Mouse (Mus musculus) kidney, embryonic 14.5 days (tissue): Measurements from ENCODE around the gene Rplp2. TPM values are rescaled to one million over a fixed set of nuclear protein-coding genes. Genes with fewer than 3 reads are reported as not detected.

ENCODE experiments used
- ATAC-seq: fragments of 200-750 bp; cut with Nextera tagmentation; 2 replicates; pipeline ENCODE4 v1.8.0; 2017; ENCODE audit warnings: moderate number of reproducible peaks, mild to moderate bottlenecking, moderate TSS enrichment, moderate library complexity; ENCODE audit not compliant: low FRiP score, low TSS enrichment
- H3K27ac ChIP-seq: fragments of 300-500 bp; sonication (generic); 2 replicates; pipeline ENCODE4 v1.5.1; 2014; ENCODE audit warnings: low read depth, mild to moderate bottlenecking, low read length, moderate library complexity, mixed read lengths
- H3K27me3 ChIP-seq: fragments of 300-500 bp; sonication (generic); 2 replicates; pipeline ENCODE4 v1.6.1; 2014; ENCODE audit warnings: mild to moderate bottlenecking, low read length; ENCODE audit not compliant: control insufficient read depth, insufficient read depth
- H3K36me3 ChIP-seq: fragments of 300-500 bp; sonication (generic); 2 replicates; pipeline ENCODE4 v1.6.1; 2014; ENCODE audit warnings: low read length, mixed read lengths; ENCODE audit not compliant: control insufficient read depth, insufficient read depth
- H3K4me1 ChIP-seq: fragments of 300-500 bp; sonication (generic); 2 replicates; pipeline ENCODE4 v1.6.1; 2014; ENCODE audit warnings: low read length, mixed read lengths; ENCODE audit not compliant: control insufficient read depth, insufficient read depth
- H3K4me2 ChIP-seq: fragments of 300-500 bp; sonication (generic); replicated peaks from 2 replicates; pipeline ENCODE4 v1.6.1; 2014; ENCODE audit warnings: low read depth, mild to moderate bottlenecking, low read length
- H3K4me3 ChIP-seq: fragments of 300-500 bp; sonication (generic); 2 replicates; pipeline ENCODE4 v1.5.1; 2014; ENCODE audit warnings: mild to moderate bottlenecking, low read length
- H3K9ac ChIP-seq: fragments of 300-500 bp; sonication (generic); 2 replicates; pipeline ENCODE4 v1.6.1; 2014; ENCODE audit warnings: low read depth, mild to moderate bottlenecking, low read length, moderate library complexity
- H3K9me3 ChIP-seq: fragments of 300-500 bp; sonication (generic); 2 replicates; pipeline ENCODE4 v1.6.1; 2016; ENCODE audit warnings: low read length; ENCODE audit not compliant: control insufficient read depth
- WGBS: fragments of 180-500 bp; shearing (Covaris S2); extraction: QIAGEN DNeasy Blood & Tissue Kit; methylation state at CpG from one replicate; pipeline ENCODE4 v1.1.7; 2014; 5-methylcytosine and 5-hydroxymethylcytosine counted together
- polyA plus RNA-seq: library from polyadenylated mRNA; unstranded; fragments of >200 nt; fragmentation: Nextera tagmentation; extraction: Ambion mirVana; gene quantifications from 2 replicates; pipeline ENCODE4 v1.2.1, GENCODE M21; 2014

The Rplp2 gene
- polyA plus RNA-seq, 1 experiment from 2014 or later, result 1,491 TPM

- no peak overlapping the region for H3K4me2 ChIP-seq
- H3K9ac ChIP-seq, result no peak overlapping the region
- no peak overlapping the region for H3K4me3 ChIP-seq
- H3K9me3 ChIP-seq, result no peaks in the 10 kb centered on the region
- 74% methylated on average over 7 of the region's 7 CpGs for WGBS
- no peak overlapping the region for H3K27ac ChIP-seq
- H3K4me1 ChIP-seq, result peaks cover 12% of the 10 kb centered on the region; the same call in 1 of the 2 replicates
- H3K27me3 ChIP-seq, result no peaks in the 10 kb centered on the region
- peaks cover 7% of the 10 kb centered on the region; the same call in 1 of the 2 replicates for H3K36me3 ChIP-seq
- ATAC-seq, result no peak
These were observed 40.0 kb downstream of the Rplp2 start for GRCm38 (mm10) chr7:141487141-141487540.

GRCm38 (mm10) chr7:141491151-141491550 lies 44.0 kb downstream of the Rplp2 start:
- Histone ChIP-seq H3K36me3 (peaks cover 30% of the 10 kb centered on the region), H3K9me3 (no peaks in the 10 kb centered on the region), H3K4me3 (no peak overlapping the region), H3K4me1 (no peaks in the 10 kb centered on the region), H3K27me3 (no peaks in the 10 kb centered on the region), H3K4me2 (no peak overlapping the region), H3K27ac (no peak overlapping the region), H3K9ac (no peak overlapping the region)
- ATAC-seq, result no peak
- 81% methylated on average over 2 of the region's 2 CpGs for WGBS

- peaks cover 30% of the 10 kb centered on the region for H3K36me3 ChIP-seq
- no peaks in the 10 kb centered on the region for H3K9me3 ChIP-seq
- no peak overlapping the region for H3K27ac ChIP-seq
- no peak overlapping the region for H3K9ac ChIP-seq
- no peak overlapping the region for H3K4me2 ChIP-seq
- WGBS, result 91% methylated on average over 5 of the region's 5 CpGs
- H3K27me3 ChIP-seq, result no peaks in the 10 kb centered on the region
- no peak for ATAC-seq
- H3K4me1 ChIP-seq, result no peaks in the 10 kb centered on the region
- H3K4me3 ChIP-seq, result no peak overlapping the region
These were observed 45.6 kb downstream of the Rplp2 start for GRCm38 (mm10) chr7:141492738-141493137.

GRCm38 (mm10) chr7:141493729-141494128 lies 46.6 kb downstream of the Rplp2 start:
- ATAC-seq, result no peak
- H3K4me3 ChIP-seq, result no peak overlapping the region
- H3K4me2 ChIP-seq, result no peak overlapping the region
- no peak overlapping the region for H3K27ac ChIP-seq
- H3K27me3 ChIP-seq, result no peaks in the 10 kb centered on the region
- H3K9ac ChIP-seq, result no peak overlapping the region
- no peaks in the 10 kb centered on the region for H3K4me1 ChIP-seq
- H3K36me3 ChIP-seq, result peaks cover 32% of the 10 kb centered on the region
- 68% methylated on average over 1 of the region's 1 CpGs for WGBS
- H3K9me3 ChIP-seq, result no peaks in the 10 kb centered on the region

GRCm38 (mm10) chr7:141495379-141495778 lies 48.2 kb downstream of the Rplp2 start:
- no peak for ATAC-seq
- 98% methylated on average over 2 of the region's 2 CpGs for WGBS
- Histone ChIP-seq H3K9me3 (no peaks in the 10 kb centered on the region), H3K27ac (no peak overlapping the region), H3K36me3 (peaks cover 32% of the 10 kb centered on the region), H3K4me2 (no peak overlapping the region), H3K4me3 (no peak overlapping the region), H3K9ac (no peak overlapping the region), H3K4me1 (peaks cover 8% of the 10 kb centered on the region; the same call in 1 of the 2 replicates), H3K27me3 (no peaks in the 10 kb centered on the region)

GRCm38 (mm10) chr7:141495940-141496339 lies 48.8 kb downstream of the Rplp2 start:
- no peaks in the 10 kb centered on the region for H3K9me3 ChIP-seq
- H3K4me2 ChIP-seq, result no peak overlapping the region
- H3K4me3 ChIP-seq, result no peak overlapping the region
- no peak overlapping the region for H3K9ac ChIP-seq
- ATAC-seq, result no peak
- no peak overlapping the region for H3K27ac ChIP-seq
- 86% methylated on average over 4 of the region's 4 CpGs for WGBS
- no peaks in the 10 kb centered on the region for H3K27me3 ChIP-seq
- H3K4me1 ChIP-seq, result peaks cover 8% of the 10 kb centered on the region; the same call in 1 of the 2 replicates
- peaks cover 32% of the 10 kb centered on the region for H3K36me3 ChIP-seq

- H3K4me1 ChIP-seq, result peaks cover 8% of the 10 kb centered on the region; the same call in 1 of the 2 replicates
- no peak overlapping the region for H3K4me3 ChIP-seq
- H3K4me2 ChIP-seq, result no peak overlapping the region
- H3K27ac ChIP-seq, result no peak overlapping the region
- no peak overlapping the region for H3K9ac ChIP-seq
- 89% methylated on average over 3 of the region's 3 CpGs for WGBS
- no peak for ATAC-seq
- H3K36me3 ChIP-seq, result peaks cover 21% of the 10 kb centered on the region
- no peaks in the 10 kb centered on the region for H3K9me3 ChIP-seq
- H3K27me3 ChIP-seq, result no peaks in the 10 kb centered on the region
These were observed 50.4 kb downstream of the Rplp2 start for GRCm38 (mm10) chr7:141497600-141497999.

Other genes starting within 250 kb of the Rplp2 start
- gene Lmntd2, start 233.3 kb upstream of the Rplp2 start, polyA plus RNA-seq, result 3.3 and 3.4 TPM in 2 replicates
- gene Rassf7, start 231.5 kb upstream of the Rplp2 start, polyA plus RNA-seq, result 52.0 and 52.9 TPM in 2 replicates
- 48.5 and 82.6 TPM in 2 replicates for gene Phrf1, start 218.6 kb upstream of the Rplp2 start, polyA plus RNA-seq
- 2.4 and 2.7 TPM in 2 replicates for gene Irf7, start 180.9 kb upstream of the Rplp2 start, polyA plus RNA-seq
- 1.7 and 3.5 TPM in 2 replicates for gene Cdhr5, start 170.6 kb upstream of the Rplp2 start, polyA plus RNA-seq
- gene Sct, start 168.2 kb upstream of the Rplp2 start, polyA plus RNA-seq, result 40.2 and 58.1 TPM in 2 replicates
- 1.4 and 1.6 TPM in 2 replicates for gene Drd4, start 155.4 kb upstream of the Rplp2 start, polyA plus RNA-seq
- 64.0 and 79.7 TPM in 2 replicates for gene Deaf1, start 119.7 kb upstream of the Rplp2 start, polyA plus RNA-seq
- 36.7 and 46.8 TPM in 2 replicates for gene Tmem80, start 119.6 kb upstream of the Rplp2 start, polyA plus RNA-seq
- 9.6 and 18.0 TPM in 2 replicates for gene Eps8l2, start 108.5 kb upstream of the Rplp2 start, polyA plus RNA-seq
- gene Taldo1, start 55.2 kb upstream of the Rplp2 start, polyA plus RNA-seq, result 321 and 322 TPM in 2 replicates
- 50.7 and 54.5 TPM in 2 replicates for gene Gatd1, start 33.2 kb upstream of the Rplp2 start, polyA plus RNA-seq
- gene Cend1, start 17.9 kb upstream of the Rplp2 start, polyA plus RNA-seq, result 0.46 and 1.6 TPM in 2 replicates
- gene Slc25a22, start 9.5 kb upstream of the Rplp2 start, polyA plus RNA-seq, result 22.0 and 34.1 TPM in 2 replicates
- gene Pidd1, start 3.3 kb upstream of the Rplp2 start, polyA plus RNA-seq, result 9.1 and 14.1 TPM in 2 replicates
- gene Pnpla2, start 7.8 kb downstream of the Rplp2 start, polyA plus RNA-seq, result 27.4 and 31.9 TPM in 2 replicates
- gene Cracr2b, start 13.7 kb downstream of the Rplp2 start, polyA plus RNA-seq, result 13.1 and 13.4 TPM in 2 replicates
- gene Cd151, start 20.0 kb downstream of the Rplp2 start, polyA plus RNA-seq, result 93.2 and 108 TPM in 2 replicates
- 77.9 and 85.5 TPM in 2 replicates for gene Polr2l, start 27.8 kb downstream of the Rplp2 start, polyA plus RNA-seq
- gene Tspan4, start 27.9 kb downstream of the Rplp2 start, polyA plus RNA-seq, result 71.9 and 90.2 TPM in 2 replicates
- 28.9 and 38.8 TPM in 2 replicates for gene Chid1, start 92.5 kb downstream of the Rplp2 start, polyA plus RNA-seq
- gene Ap2a2, start 114.8 kb downstream of the Rplp2 start, polyA plus RNA-seq, result 47.0 and 76.3 TPM in 2 replicates
- gene Muc6, start 207.9 kb downstream of the Rplp2 start, polyA plus RNA-seq, result 0.09 and 0.31 TPM in 2 replicates
- gene Muc2, start 243.0 kb downstream of the Rplp2 start, polyA plus RNA-seq, result 0.14 and 0.61 TPM in 2 replicates